Mouse (Mus musculus): ENCODE measurements around the gene Trmt61a.

GRCm38 (mm10) chr12:111716505-111716904 lies 38.6 kb downstream of the Trmt61a start:
- TF ChIP-seq EP300 (IDR thresholded peaks at IDR 0.05; ENCODE audit: low read depth) (no peak), CTCF (IDR thresholded peaks at IDR 0.05; ENCODE audit: low read depth) (no peak)

All from liver, postnatal 0 days (tissue).